Mouse (Mus musculus) limb, embryonic 11.5 days (tissue): ENCODE data around the gene Paxbp1. TPM values are rescaled to one million over a fixed set of nuclear protein-coding genes. Genes with fewer than 3 reads are reported as not detected.
A peak's percentile ranks its signal among the peaks of the same experiment; 100 is the strongest.

Experiments used
- ATAC-seq: fragments of 200-750 bp; cut with Nextera tagmentation; 2 replicates; pipeline ENCODE4 v1.8.0; 2017; ENCODE audit warnings: low read depth; ENCODE audit not compliant: insufficient number of reproducible peaks, low FRiP score, low TSS enrichment
- DNase-seq: peaks from one replicate; pipeline ENCODE4 v3.0.0-alpha.2; 2015; ENCODE audit warnings: low spot score
- H3K27ac ChIP-seq: fragments of 300-500 bp; sonication (generic); replicated peaks from 2 replicates; pipeline ENCODE4 v1.5.1; 2014; ENCODE audit warnings: low read depth, mild to moderate bottlenecking, low read length
- H3K27me3 ChIP-seq: fragments of 300-500 bp; sonication (generic); 2 replicates; pipeline ENCODE4 v1.6.1; 2014; ENCODE audit warnings: mild to moderate bottlenecking, low read length, mixed read lengths; ENCODE audit not compliant: control insufficient read depth, insufficient read depth
- H3K36me3 ChIP-seq: fragments of 300-500 bp; sonication (generic); 2 replicates; pipeline ENCODE4 v1.6.1; 2014; ENCODE audit warnings: mild to moderate bottlenecking, low read length, moderate library complexity, mixed read lengths; ENCODE audit not compliant: control insufficient read depth, insufficient read depth
- H3K4me1 ChIP-seq: fragments of 300-500 bp; sonication (generic); 2 replicates; pipeline ENCODE4 v1.6.1; 2014; ENCODE audit warnings: low read length, mixed read lengths; ENCODE audit not compliant: control insufficient read depth, insufficient read depth
- H3K4me2 ChIP-seq: fragments of 300-500 bp; sonication (generic); 2 replicates; pipeline ENCODE4 v1.6.1; 2014; ENCODE audit warnings: low read depth, mild to moderate bottlenecking, moderate library complexity; ENCODE audit not compliant: severe bottlenecking
- H3K4me3 ChIP-seq: fragments of 300-500 bp; sonication (generic); 2 replicates; pipeline ENCODE4 v1.5.1; 2014; ENCODE audit warnings: low read depth, low read length
- H3K9ac ChIP-seq: fragments of 300-500 bp; sonication (generic); 2 replicates; pipeline ENCODE4 v1.6.1; 2014; ENCODE audit warnings: mild to moderate bottlenecking, low read length
- H3K9me3 ChIP-seq: fragments of 300-500 bp; sonication (generic); 2 replicates; pipeline ENCODE4 v1.6.1; 2016; ENCODE audit warnings: low read length; ENCODE audit not compliant: control insufficient read depth
- WGBS: fragments of 180-500 bp; shearing (Covaris S2); extraction: QIAGEN DNeasy Blood & Tissue Kit; methylation state at CpG from one replicate; pipeline ENCODE4 v1.1.7; 2014; 5-methylcytosine and 5-hydroxymethylcytosine counted together
- polyA plus RNA-seq: library from polyadenylated mRNA; unstranded; fragments of >200 nt; fragmentation: Nextera tagmentation; extraction: Ambion mirVana; gene quantifications from 2 replicates; pipeline ENCODE4 v1.2.1, GENCODE M21; 2014

Paxbp1 gene
- polyA plus RNA-seq, 1 experiment from 2014 or later = 89.3 TPM

- Histone ChIP-seq H3K4me1 (no peaks in the 10 kb centered on the region), H3K4me3 (no peak overlapping the region), H3K27ac (no peak overlapping the region), H3K4me2 (no peak overlapping the region), H3K27me3 (no peaks in the 10 kb centered on the region), H3K9me3 (no peaks in the 10 kb centered on the region), H3K9ac (no peak overlapping the region), H3K36me3 (peaks cover 29% of the 10 kb centered on the region)
- WGBS = 90% methylated on average over 10 of the region's 10 CpGs
- no peak for DNase-seq
- no peak for ATAC-seq
Observed at GRCm38 (mm10) chr16:91035866-91036265, 8.5 kb downstream of the Paxbp1 start.

- Histone ChIP-seq H3K27me3 (no peaks in the 10 kb centered on the region), H3K4me2 (no peak overlapping the region), H3K4me1 (no peaks in the 10 kb centered on the region), H3K27ac (no peak overlapping the region), H3K9me3 (no peaks in the 10 kb centered on the region), H3K9ac (no peak overlapping the region), H3K36me3 (peaks cover 30% of the 10 kb centered on the region), H3K4me3 (no peak overlapping the region)
- no peak for DNase-seq
- no peak for ATAC-seq
- WGBS = 93% methylated on average over 4 of the region's 4 CpGs
Observed at GRCm38 (mm10) chr16:91030751-91031150, 13.6 kb downstream of the Paxbp1 start.

- Histone ChIP-seq H3K27me3 (no peaks in the 10 kb centered on the region), H3K9ac (no peak overlapping the region), H3K4me3 (no peak overlapping the region), H3K36me3 (peaks cover 34% of the 10 kb centered on the region), H3K9me3 (no peaks in the 10 kb centered on the region), H3K27ac (no peak overlapping the region), H3K4me2 (no peak overlapping the region), H3K4me1 (no peaks in the 10 kb centered on the region)
- 96% methylated on average over 2 of the region's 2 CpGs for WGBS
- ATAC-seq = no peak
- no peak for DNase-seq
Observed at GRCm38 (mm10) chr16:91029901-91030300, 14.4 kb downstream of the Paxbp1 start.

- ATAC-seq (no peak), DNase-seq (no peak)
- Histone ChIP-seq H3K4me3 (no peak overlapping the region), H3K27me3 (no peaks in the 10 kb centered on the region), H3K4me1 (no peaks in the 10 kb centered on the region), H3K9ac (no peak overlapping the region), H3K36me3 (peaks cover 36% of the 10 kb centered on the region), H3K27ac (no peak overlapping the region), H3K4me2 (no peak overlapping the region), H3K9me3 (no peaks in the 10 kb centered on the region)
- 90% methylated on average over 8 of the region's 8 CpGs for WGBS
Observed at GRCm38 (mm10) chr16:91029161-91029743, 15.1 kb downstream of the Paxbp1 start.

- Histone ChIP-seq H3K27me3 (no peaks in the 10 kb centered on the region), H3K9me3 (no peaks in the 10 kb centered on the region), H3K36me3 (peaks cover 35% of the 10 kb centered on the region), H3K4me3 (no peak overlapping the region), H3K27ac (no peak overlapping the region), H3K4me1 (no peaks in the 10 kb centered on the region), H3K9ac (no peak overlapping the region), H3K4me2 (no peak overlapping the region)
- DNase-seq (no peak), ATAC-seq (no peak)
- WGBS = 93% methylated on average over 4 of the region's 4 CpGs
Observed at GRCm38 (mm10) chr16:91026290-91026689, 18.1 kb downstream of the Paxbp1 start.

- DNase-seq (peak; percentile 46), ATAC-seq (no peak)
- Histone ChIP-seq H3K27me3 (no peaks in the 10 kb centered on the region), H3K27ac (no peak overlapping the region), H3K4me2 (no peak overlapping the region), H3K36me3 (peaks cover 47% of the 10 kb centered on the region), H3K9me3 (no peaks in the 10 kb centered on the region), H3K4me3 (no peak overlapping the region), H3K9ac (no peak overlapping the region), H3K4me1 (no peaks in the 10 kb centered on the region)
- 88% methylated on average over 1 of the region's 1 CpGs for WGBS
Observed at GRCm38 (mm10) chr16:91023384-91023783, 21.0 kb downstream of the Paxbp1 start.

- Histone ChIP-seq H3K27ac (no peak overlapping the region), H3K4me3 (no peak overlapping the region), H3K9ac (no peak overlapping the region), H3K9me3 (no peaks in the 10 kb centered on the region), H3K4me2 (no peak overlapping the region), H3K4me1 (no peaks in the 10 kb centered on the region), H3K36me3 (peaks cover 43% of the 10 kb centered on the region), H3K27me3 (no peaks in the 10 kb centered on the region)
- DNase-seq (no peak), ATAC-seq (no peak)
- WGBS = 94% methylated on average over 10 of the region's 10 CpGs
Observed at GRCm38 (mm10) chr16:91020842-91021483, 23.4 kb downstream of the Paxbp1 start.

GRCm38 (mm10) chr16:91019476-91019875 is 24.9 kb downstream of the Paxbp1 start:
- Histone ChIP-seq H3K27me3 (no peaks in the 10 kb centered on the region), H3K36me3 (peaks cover 37% of the 10 kb centered on the region), H3K4me2 (no peak overlapping the region), H3K4me1 (no peaks in the 10 kb centered on the region), H3K27ac (no peak overlapping the region), H3K4me3 (no peak overlapping the region), H3K9me3 (no peaks in the 10 kb centered on the region), H3K9ac (no peak overlapping the region)
- ATAC-seq (no peak), DNase-seq (no peak)
- 94% methylated on average over 4 of the region's 4 CpGs for WGBS

GRCm38 (mm10) chr16:91015761-91016160 is 28.6 kb downstream of the Paxbp1 start:
- ATAC-seq (no peak), DNase-seq (no peak)
- 90% methylated on average over 4 of the region's 4 CpGs for WGBS

More at GRCm38 (mm10) chr16:91015761-91016160, 28.6 kb downstream of the Paxbp1 start:
- Histone ChIP-seq H3K36me3 (peaks cover 24% of the 10 kb centered on the region), H3K4me1 (no peaks in the 10 kb centered on the region), H3K4me2 (no peak overlapping the region), H3K4me3 (no peak overlapping the region), H3K9ac (no peak overlapping the region), H3K27me3 (no peaks in the 10 kb centered on the region), H3K27ac (no peak overlapping the region), H3K9me3 (no peaks in the 10 kb centered on the region)
